Mouse (Mus musculus) v-Abl transformed pro-B cells (cell line): ENCODE data around the gene Dhh.

Source experiments
- in situ Hi-C, 2 experiments: fragments of 400-800 bp; cut with MboI; formaldehyde crosslinking; loops; one replicate each; pipeline ENCODE4 v1.15.1; 2025; ENCODE audit not compliant: unreplicated experiment in 2 of 2

Gene Dhh

DNA sequence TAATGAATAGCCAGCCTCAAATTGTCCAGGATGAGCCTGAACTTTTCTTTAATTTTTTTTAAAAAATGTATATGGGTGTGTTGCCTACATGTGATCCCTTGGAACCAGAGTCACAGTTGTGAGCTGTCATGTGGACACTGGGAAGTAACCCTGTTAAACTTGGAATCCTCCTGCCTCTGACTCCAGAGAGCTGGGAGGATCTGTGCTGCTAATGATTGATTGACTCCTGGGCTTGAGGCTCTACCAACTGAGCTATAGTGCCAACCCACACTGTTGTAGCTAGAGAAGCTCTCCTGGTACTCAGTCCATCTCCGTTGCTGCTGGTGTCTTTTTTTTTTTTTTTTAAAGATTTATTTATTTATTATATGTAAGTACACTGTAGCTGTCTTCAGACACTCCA, 14.2 kb downstream of the Dhh start:
- in situ Hi-C loops, result loop anchor here in 1 of 2 experiments (5.0 kb wide), 1 partner anchor 113 kb away; no protein-coding TSS in a partner anchor

GRCm38 (mm10) chr15:98883661-98884060, 14.7 kb downstream of the Dhh start:
- in situ Hi-C loops, result loop anchor here in 1 of 2 experiments (5.0 kb wide), 1 partner anchor 114 kb away; no protein-coding TSS in a partner anchor

- in situ Hi-C loops, result loop anchor here in 1 of 2 experiments (5.0 kb wide), 1 partner anchor 116 kb away; no protein-coding TSS in a partner anchor
These were observed 16.7 kb downstream of the Dhh start for GRCm38 (mm10) chr15:98881656-98882008.

DNA sequence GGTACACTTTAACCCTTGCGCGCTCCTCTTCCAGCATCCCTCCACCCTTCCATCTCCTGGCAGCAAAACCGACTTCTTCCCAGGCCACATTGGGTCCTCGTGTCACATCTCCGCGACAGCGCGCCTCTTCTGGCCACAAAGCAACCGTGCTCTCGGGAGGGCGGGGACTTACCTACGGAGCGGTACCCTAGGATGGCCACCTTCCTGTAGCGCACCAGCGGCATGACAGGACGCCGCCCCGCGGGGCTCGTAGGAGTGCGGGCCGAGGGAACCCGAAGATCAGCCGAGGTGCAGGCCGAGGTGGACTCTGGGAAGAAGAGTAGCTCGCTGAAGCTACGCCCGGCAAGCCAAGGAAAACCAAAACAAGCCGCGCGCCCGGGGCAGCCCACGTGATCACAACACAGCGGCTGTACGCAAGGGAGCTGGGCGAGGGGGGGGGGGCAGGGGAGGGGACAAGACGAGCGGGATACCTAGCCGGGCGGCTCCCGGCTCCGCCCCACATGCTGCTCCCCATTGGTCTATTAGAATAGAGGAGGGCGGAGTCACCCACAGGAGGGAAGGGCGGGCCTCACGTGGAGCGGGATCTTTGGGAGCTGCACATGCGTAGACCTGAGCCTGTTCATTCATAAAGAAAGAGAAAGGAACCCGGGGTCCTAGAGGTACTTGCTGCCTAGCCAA, 17.2 kb downstream of the Dhh start:
- in situ Hi-C loops, result loop anchor here in 1 of 2 experiments (5.0 kb wide), 1 partner anchor 116 kb away; no protein-coding TSS in a partner anchor

DNA sequence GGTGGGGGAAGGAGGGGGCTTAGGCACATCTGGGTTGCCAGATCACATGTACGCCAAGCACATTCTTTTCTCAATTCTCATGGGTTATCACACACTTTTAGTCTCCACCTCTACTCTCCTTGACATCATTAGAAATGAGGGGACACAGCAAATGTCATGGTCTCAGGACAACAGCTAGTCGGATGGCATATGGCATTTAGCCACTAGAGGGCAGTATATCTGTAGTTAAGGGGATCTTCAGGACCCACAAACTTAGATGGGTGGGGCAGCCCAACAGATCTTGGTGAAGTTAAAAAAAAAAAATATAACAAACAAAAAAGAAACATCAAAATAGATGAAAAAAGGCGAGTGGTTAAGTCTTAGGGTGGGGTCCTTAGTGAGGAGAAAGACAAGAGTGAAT, 21.0 kb downstream of the Dhh start:
- in situ Hi-C loops, result no loop called here

DNA sequence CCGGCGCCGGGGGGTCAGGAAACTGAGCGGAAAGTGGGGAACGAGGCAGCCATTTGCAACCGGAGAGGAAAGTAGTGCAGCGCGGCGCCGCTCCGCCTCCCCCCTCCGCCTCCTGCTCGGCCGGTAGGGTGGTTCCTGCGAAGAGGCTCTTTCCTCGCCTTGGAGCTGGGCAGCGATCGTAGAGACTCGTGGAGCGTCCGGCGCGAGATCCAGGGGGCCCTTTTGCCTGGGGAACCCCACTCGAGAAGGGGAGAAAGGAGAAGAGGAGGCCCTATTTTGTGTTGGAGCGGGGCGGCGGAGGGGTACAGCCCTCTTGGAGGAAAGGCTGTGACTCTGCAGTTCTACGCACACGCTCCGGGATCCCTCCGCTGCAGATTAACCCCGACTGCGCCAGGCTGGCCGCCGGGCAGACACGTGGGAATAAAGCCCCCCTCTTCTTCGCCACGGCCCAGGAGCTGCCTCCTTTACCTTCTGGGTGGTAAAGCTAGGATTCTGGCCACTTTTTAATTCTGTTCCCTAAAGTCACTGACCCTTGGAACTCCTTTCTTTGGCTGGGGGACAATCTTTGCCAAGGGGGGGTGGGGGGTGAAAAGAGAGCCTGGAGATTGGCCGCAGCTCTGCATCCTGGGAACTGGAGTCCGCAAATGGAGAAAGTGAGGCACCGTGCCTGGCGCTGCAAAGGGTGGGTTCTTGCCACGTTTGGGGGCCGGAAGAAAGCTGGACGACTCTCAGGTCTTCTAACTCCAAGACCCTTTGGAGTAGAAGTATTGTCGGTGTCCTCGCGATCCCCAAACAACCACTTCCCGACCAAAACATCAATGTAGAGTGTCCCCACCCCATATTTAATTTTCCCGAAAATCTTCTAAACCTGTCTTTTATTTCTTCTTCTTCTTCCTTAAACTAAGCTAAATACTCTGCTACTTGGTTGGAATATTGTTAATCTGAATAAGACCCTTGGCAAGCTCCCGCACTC, 26.1 kb downstream of the Dhh start:
- in situ Hi-C loops, result no loop called here

GRCm38 (mm10) chr15:98871070-98871915, 27.0 kb downstream of the Dhh start, which contains the start of gene Kmt2d:
Kmt2d (minus strand) TSS chr15:98871204.
- in situ Hi-C loops, result no loop called here

DNA sequence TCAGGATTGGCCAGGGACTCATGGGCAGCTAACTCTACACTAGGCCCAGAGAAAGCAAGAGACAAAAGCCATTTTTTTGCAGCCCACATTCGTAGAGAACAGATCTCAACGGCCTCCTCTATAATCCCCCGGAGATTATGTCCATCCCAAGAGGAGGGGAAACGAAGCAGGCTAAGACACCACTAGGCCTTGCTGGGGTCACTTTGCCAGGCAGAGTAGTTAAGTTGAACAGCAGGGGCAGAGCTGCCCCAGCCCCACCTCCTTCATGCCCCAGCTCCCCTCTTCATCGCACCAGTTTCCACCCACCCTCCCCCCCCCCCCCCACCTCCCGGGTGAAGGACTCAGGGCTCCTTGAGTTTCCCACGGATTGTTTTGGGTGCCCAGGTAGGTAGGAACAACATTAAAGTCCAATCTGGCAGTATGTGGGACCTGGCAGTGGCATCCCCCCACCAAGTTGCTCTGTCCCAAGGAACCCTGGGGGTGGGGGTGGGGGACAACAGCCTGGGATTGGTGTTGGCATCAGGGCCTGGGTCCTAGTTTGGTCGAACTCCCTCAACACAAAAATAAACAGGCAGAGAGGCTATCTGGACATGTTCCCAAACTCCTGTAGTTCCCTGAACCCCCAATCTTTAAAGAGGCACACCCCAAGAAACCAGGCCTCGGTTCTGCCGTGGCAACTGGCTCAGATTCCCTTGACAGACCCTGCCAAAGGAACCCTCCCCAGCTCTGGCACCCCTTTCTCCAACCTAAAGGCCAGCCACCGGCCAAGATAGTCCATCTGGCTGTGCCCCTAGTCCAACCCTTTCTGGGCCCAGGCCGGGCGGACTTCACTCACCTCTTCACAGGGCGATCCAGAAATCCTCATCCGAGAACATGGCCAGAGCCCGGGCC, 27.9 kb downstream of the Dhh start:
- in situ Hi-C loops, result no loop called here

DNA sequence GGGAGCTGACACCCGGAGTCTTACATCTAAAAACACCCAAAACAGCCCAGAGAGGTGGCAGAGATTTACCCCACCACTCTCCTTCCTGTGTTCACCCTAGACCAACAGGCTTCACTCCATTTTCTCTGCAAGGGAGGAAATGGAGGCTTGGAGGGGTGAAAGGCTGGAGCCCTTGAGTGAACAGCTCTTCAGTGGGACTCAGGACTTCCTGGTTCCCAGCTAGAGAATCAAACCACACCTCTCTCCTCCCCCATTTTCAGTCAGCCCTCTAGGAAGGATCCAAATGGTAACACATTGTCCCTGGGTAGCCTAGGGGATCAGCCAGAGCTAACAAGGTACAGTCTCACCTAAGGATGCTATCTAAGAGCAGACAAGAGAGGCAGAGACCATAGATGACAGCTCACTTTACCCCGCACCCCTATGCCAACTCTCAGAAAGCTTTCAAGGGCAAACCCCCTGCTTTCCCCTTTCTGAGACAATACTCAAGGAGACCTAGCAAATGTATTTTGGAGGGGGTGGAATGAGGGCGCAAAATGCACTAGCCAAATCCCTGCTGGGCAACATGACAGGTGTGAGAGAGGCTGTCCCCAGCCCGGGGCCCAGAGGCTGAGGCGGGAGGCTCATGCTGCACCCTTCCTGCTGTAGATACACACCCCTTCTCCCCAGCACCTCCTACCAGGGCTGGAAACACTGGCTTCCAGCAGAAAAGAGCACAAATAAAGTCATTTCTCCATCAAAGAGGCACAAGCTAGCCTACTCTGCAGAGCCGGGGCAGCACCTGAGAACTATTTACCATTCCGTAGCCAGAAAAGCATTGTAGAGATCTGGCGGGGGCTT, 28.8 kb downstream of the Dhh start:
- in situ Hi-C loops, result no loop called here

GRCm38 (mm10) chr15:98868346-98869063, 29.8 kb downstream of the Dhh start:
- in situ Hi-C loops, result no loop called here

DNA sequence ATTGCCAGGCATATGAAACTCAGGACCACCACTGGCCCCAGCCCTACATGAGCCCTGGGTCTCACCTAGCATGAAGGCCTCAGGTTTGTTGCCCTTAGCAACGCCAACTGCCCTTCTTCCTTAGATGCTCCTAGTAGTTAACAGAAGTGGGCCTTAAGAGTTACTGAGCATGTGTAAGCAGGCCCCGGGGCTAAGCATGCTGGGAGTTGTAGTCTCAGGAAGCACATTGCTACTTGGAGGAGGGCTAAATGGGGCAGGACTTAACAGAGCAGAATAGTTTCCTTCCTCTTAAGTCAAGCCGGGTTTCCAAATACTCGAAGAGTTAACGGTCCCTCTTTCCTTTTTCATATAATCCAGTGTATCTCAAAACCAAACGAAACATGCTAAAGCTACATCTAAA, 31.0 kb downstream of the Dhh start:
- in situ Hi-C loops, result no loop called here

GRCm38 (mm10) chr15:98866501-98866900, 31.8 kb downstream of the Dhh start:
- in situ Hi-C loops, result no loop called here

DNA sequence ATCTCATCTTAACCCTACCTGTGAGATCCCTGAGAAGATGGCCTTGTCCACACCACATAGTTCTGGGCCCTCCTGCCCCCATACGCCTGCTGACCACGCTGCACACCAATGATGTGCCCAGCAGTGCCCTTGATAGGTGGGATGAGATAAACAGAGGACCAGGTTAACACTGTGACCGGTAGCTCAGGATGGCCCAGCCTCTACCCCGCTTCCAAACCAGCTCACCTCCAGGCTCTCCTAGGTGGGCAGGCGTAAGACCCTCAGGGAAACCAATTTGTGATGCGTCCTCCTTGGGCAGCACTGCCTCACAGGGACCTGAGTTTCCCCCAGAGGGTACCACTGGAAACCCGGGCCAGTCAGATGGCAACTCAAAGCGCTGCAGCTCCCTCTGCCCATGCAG, 32.6 kb downstream of the Dhh start:
- in situ Hi-C loops, result no loop called here

- in situ Hi-C loops, result no loop called here
These were observed 33.4 kb downstream of the Dhh start for GRCm38 (mm10) chr15:98864951-98865350.

DNA sequence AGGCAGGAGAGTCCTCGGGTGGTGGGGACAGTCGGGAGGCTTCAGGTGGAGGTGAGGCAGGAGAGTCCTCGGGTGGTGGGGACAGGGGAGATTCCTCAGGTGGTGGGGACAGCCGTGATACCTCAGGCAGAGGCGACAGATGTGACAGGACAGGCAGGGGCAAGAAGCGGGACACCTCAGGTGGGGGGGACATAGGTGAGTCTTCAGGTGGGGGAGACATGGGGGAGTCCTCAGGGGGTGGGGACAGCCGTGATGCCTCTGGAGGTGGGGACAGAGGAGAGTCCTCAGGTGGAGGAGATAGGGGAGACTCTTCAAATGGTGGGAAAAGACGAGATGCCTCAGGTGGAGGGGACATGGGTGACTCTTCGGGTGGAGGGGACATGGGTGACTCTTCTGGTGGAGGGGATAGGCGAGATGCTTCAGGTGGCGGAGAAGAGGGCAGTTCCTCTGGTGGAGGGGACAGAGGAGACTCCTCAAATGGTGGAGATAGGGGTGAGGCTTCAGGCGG, 34.8 kb downstream of the Dhh start:
- in situ Hi-C loops, result no loop called here

DNA sequence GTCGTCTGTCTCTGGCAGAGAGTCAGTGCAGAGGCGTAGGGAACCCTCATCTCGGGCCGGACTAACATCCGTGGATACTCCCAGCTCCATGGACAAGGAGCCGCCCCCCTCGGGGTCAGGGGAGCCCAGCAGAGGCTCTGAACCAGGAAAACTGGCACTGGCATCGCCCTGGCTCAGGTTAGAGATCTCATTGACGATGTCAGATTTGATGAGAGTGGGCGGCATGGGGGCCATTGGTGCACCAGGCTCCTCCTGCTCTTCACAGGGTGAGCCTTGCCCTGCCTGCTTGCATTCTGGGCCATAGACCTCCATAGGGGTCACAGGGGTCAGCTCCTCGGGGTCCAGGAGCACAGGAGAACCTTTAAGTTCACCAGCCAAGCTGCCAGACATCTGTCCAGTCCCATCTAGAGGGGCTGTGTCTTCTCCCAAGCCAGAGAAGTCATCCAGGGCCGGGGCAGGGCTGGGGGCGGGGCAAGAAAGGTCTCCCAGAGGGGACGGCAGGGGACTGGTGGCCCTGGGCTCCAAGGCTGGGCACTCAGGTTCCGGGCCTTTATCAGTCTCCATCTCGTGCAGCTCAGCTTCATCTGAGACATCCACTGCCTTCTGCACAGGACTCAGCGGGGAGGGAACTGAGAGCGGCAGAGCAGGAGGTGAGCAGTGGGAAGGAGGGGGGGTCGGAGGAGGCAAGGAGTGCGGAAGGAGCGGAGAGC, 36.5 kb downstream of the Dhh start:
- in situ Hi-C loops, result no loop called here

DNA sequence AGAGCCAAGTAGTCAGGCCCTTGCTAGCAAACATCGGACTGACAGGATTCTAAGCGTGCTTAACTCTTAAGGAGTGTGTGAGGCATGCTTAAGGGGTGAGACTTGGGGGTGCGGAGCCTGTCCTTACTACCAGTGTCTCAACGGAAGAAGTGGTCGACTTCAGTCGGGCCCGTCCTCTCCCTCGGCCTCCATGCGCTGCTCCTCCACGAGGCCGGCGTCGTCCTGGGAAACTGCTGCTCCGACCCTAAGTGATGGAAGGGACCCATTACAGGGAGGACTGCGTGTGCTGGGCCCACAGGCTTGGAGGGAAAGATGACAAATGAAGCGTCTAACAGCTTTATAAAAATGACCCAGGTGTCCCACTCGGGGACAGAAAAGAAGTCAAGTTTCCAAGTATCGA, 37.4 kb downstream of the Dhh start:
- in situ Hi-C loops, result no loop called here
